Mouse (Mus musculus) bone marrow, adult 2 months (tissue): ENCODE data around the gene Fads1. TPM values are rescaled to one million over a fixed set of nuclear protein-coding genes. Genes with fewer than 3 reads are reported as not detected.

Source experiments
- H3K27ac ChIP-seq: fragments of 200-500 bp; 2 replicates; pipeline ENCODE4 v1.5.1; 2012; ENCODE audit warnings: low read depth, mild to moderate bottlenecking, control low read depth, inconsistent platforms, low read length; ENCODE audit not compliant: control insufficient read depth, poor library complexity, insufficient read depth
- H3K4me1 ChIP-seq: fragments of 200-500 bp; 2 replicates; pipeline ENCODE4 v1.6.1; 2011; ENCODE audit warnings: low read length; ENCODE audit not compliant: control insufficient read depth, insufficient read depth
- H3K4me3 ChIP-seq: fragments of 200-500 bp; replicated peaks from 2 replicates; pipeline ENCODE3; 2011; ENCODE audit warnings: mild to moderate bottlenecking, low read depth, low read length, control low read depth; ENCODE audit not compliant: control insufficient read depth
- CTCF ChIP-seq: fragments of 200-500 bp; IDR thresholded peaks from 2 replicates; pipeline ENCODE4 v1.5.1; 2011; ENCODE audit warnings: low read length, control low read depth; ENCODE audit not compliant: control insufficient read depth, insufficient read depth
- POLR2A ChIP-seq: fragments of 200-500 bp; IDR thresholded peaks from 2 replicates; pipeline ENCODE4 v1.6.1; 2011; ENCODE audit warnings: low read depth, mild to moderate bottlenecking, control low read depth, low read length, borderline replicate concordance; ENCODE audit not compliant: control insufficient read depth
- WGBS: fragments of 180-500 bp; shearing (Covaris S2); methylation state at CpG from one replicate; pipeline ENCODE4 v1.1.7; 2018; 5-methylcytosine and 5-hydroxymethylcytosine counted together
- polyA plus RNA-seq: library from polyadenylated mRNA; stranded (reverse); fragments of >200 nt; gene quantifications from 2 replicates; pipeline ENCODE4 v1.2.4, GENCODE M21; 2011; ENCODE audit warnings: low replicate concordance; ENCODE audit not compliant: missing spikeins, insufficient read depth, insufficient read length

Fads1 gene
- polyA plus RNA-seq, 1 experiment = 20.9 TPM

GRCm38 (mm10) chr19:10223561-10223960, 40.9 kb downstream of the Fads1 start:
- TF ChIP-seq CTCF (no peak), POLR2A (no peak)
- Histone ChIP-seq H3K27ac (no peak overlapping the region), H3K4me1 (no peaks in the 10 kb centered on the region), H3K4me3 (no peak overlapping the region)
- WGBS = 36% methylated on average over 4 of the region's 4 CpGs

GRCm38 (mm10) chr19:10224637-10225453, 42.2 kb downstream of the Fads1 start:
- TF ChIP-seq CTCF (no peak), POLR2A (no peak)
- 77% methylated on average over 26 of the region's 26 CpGs for WGBS
- Histone ChIP-seq H3K27ac (no peak overlapping the region), H3K4me3 (no peak overlapping the region), H3K4me1 (no peaks in the 10 kb centered on the region)

GRCm38 (mm10) chr19:10225767-10226166, 43.1 kb downstream of the Fads1 start:
- TF ChIP-seq CTCF (no peak), POLR2A (no peak)
- H3K27ac ChIP-seq = no peak overlapping the region
- WGBS = 65% methylated on average over 4 of the region's 4 CpGs
- no peaks in the 10 kb centered on the region for H3K4me1 ChIP-seq
- no peak overlapping the region for H3K4me3 ChIP-seq

GRCm38 (mm10) chr19:10231016-10231415, 48.3 kb downstream of the Fads1 start:
- TF ChIP-seq POLR2A (no peak), CTCF (no peak)
- H3K4me1 ChIP-seq = no peaks in the 10 kb centered on the region
- 60% methylated on average over 7 of the region's 7 CpGs for WGBS
- no peak overlapping the region for H3K27ac ChIP-seq
- no peak overlapping the region for H3K4me3 ChIP-seq

GRCm38 (mm10) chr19:10231871-10232270, 49.2 kb downstream of the Fads1 start:
- 62% methylated on average over 5 of the region's 5 CpGs for WGBS
- H3K4me1 ChIP-seq = no peaks in the 10 kb centered on the region
- TF ChIP-seq POLR2A (no peak), CTCF (no peak)
- H3K4me3 ChIP-seq = no peak overlapping the region
- H3K27ac ChIP-seq = no peak overlapping the region

GRCm38 (mm10) chr19:10232327-10233017, 49.8 kb downstream of the Fads1 start:
- Histone ChIP-seq H3K27ac (no peak overlapping the region), H3K4me3 (no peak overlapping the region), H3K4me1 (no peaks in the 10 kb centered on the region)
- no peak for TF ChIP-seq CTCF
- no peak for TF ChIP-seq POLR2A
- WGBS = 66% methylated on average over 9 of the region's 9 CpGs

- no peak overlapping the region for H3K4me3 ChIP-seq
- no peak overlapping the region for H3K27ac ChIP-seq
- no peaks in the 10 kb centered on the region; the same call in 1 of the 2 replicates for H3K4me1 ChIP-seq
- TF ChIP-seq POLR2A (no peak), CTCF (no peak)
- WGBS = 76% methylated on average over 9 of the region's 9 CpGs
These were observed 53.3 kb downstream of the Fads1 start for GRCm38 (mm10) chr19:10235784-10236565.

- Histone ChIP-seq H3K4me3 (no peak overlapping the region), H3K27ac (no peak overlapping the region)
These were observed 55.8 kb downstream of the Fads1 start for GRCm38 (mm10) chr19:10238477-10238876.

More at GRCm38 (mm10) chr19:10238477-10238876, 55.8 kb downstream of the Fads1 start:
- TF ChIP-seq POLR2A (no peak), CTCF (no peak)
- 52% methylated on average over 3 of the region's 3 CpGs for WGBS
- H3K4me1 ChIP-seq = no peaks in the 10 kb centered on the region; the same call in 1 of the 2 replicates
